Mouse (Mus musculus) CH12.LX (cell line): ENCODE measurements around the gene Rab13. TPM values are rescaled to one million over a fixed set of nuclear protein-coding genes. Genes with fewer than 3 reads are reported as not detected.
A peak's percentile ranks its signal among the peaks of the same experiment; 100 is the strongest.

Experiments
- DNase-seq: peaks from one replicate; pipeline ENCODE4 v3.0.0-alpha.2; 2013; ENCODE audit errors: extremely low read depth
- H3K27ac ChIP-seq: 2 replicates; pipeline ENCODE4 v1.5.1; 2012; ENCODE audit warnings: low read depth, mild to moderate bottlenecking, control low read depth, moderate library complexity; ENCODE audit not compliant: insufficient read depth
- H3K27me3 ChIP-seq: replicated peaks from 2 replicates; pipeline ENCODE3; 2012; ENCODE audit warnings: inconsistent platforms
- H3K36me3 ChIP-seq, 2 experiments: replicated peaks in 1 of 2; 2 replicates each; pipeline versions ENCODE3 to v1.6.1; 2012; ENCODE audit warnings: inconsistent platforms in 1 of 2, low read length in 1 of 2, mild to moderate bottlenecking in 1 of 2, mixed read lengths in 1 of 2, moderate library complexity in 1 of 2; ENCODE audit not compliant: control insufficient read depth in 1 of 2, insufficient read depth in 1 of 2
- H3K4me1 ChIP-seq, 2 experiments: 2 replicates each; pipeline ENCODE4 v1.6.1; 2012; ENCODE audit warnings: inconsistent platforms in 1 of 2, moderate library complexity in 1 of 2; ENCODE audit not compliant: insufficient read depth in 2 of 2, control insufficient read depth in 1 of 2
- H3K4me2 ChIP-seq: 2 replicates; pipeline ENCODE4 v1.6.1; 2012; ENCODE audit warnings: low read depth, mild to moderate bottlenecking, control low read depth; ENCODE audit not compliant: poor library complexity, insufficient read depth, severe bottlenecking
- H3K4me3 ChIP-seq, 3 experiments: fragments of 150-350 bp in 1 of 3; sonication (generic) in 1 of 3; replicated peaks in 1 of 3; 2 replicates each; pipeline versions ENCODE3 to v1.5.1; 2011 to 2012; ENCODE audit warnings: low read depth in 2 of 3, low read length in 2 of 3, mild to moderate bottlenecking in 2 of 3, moderate library complexity in 2 of 3, control low read depth in 1 of 3, improper control_type of control experiment in 1 of 3, inconsistent platforms in 1 of 3, mixed read lengths in 1 of 3; ENCODE audit not compliant: poor library complexity in 1 of 3
- H3K79me2 ChIP-seq: replicated peaks from 2 replicates; pipeline ENCODE4 v1.6.1; 2012; ENCODE audit warnings: mild to moderate bottlenecking, moderate library complexity; ENCODE audit not compliant: control insufficient read depth, poor library complexity, insufficient read depth, severe bottlenecking; ENCODE audit errors: extremely low read depth
- H3K9ac ChIP-seq: 2 replicates; pipeline ENCODE4 v1.6.1; 2012; ENCODE audit warnings: low read depth, mild to moderate bottlenecking, control low read depth, moderate library complexity; ENCODE audit not compliant: insufficient read depth
- H3K9me3 ChIP-seq: replicated peaks from 2 replicates; pipeline ENCODE3; 2012; ENCODE audit warnings: low read length, inconsistent platforms, mixed read lengths
- CHD2 ChIP-seq: IDR thresholded peaks from 2 replicates; pipeline ENCODE4 v1.6.1; 2011; ENCODE audit warnings: low read length, improper control_type of control experiment
- CTCF ChIP-seq, 2 experiments: IDR thresholded peaks in 1 of 2; conservative IDR thresholded peaks in 1 of 2; 2 replicates each; pipeline ENCODE4 v1.5.1; 2011 to 2012; ENCODE audit warnings: low read depth in 2 of 2, low read length in 2 of 2, improper control_type of control experiment in 1 of 2, inconsistent platforms in 1 of 2, mild to moderate bottlenecking in 1 of 2, moderate library complexity in 1 of 2
- EP300 ChIP-seq: IDR thresholded peaks from 2 replicates; pipeline ENCODE4 v1.6.1; 2011; ENCODE audit warnings: low read length, improper control_type of control experiment
- ETS1 ChIP-seq: conservative IDR thresholded peaks from 2 replicates; pipeline ENCODE4 v1.6.1; 2012; ENCODE audit warnings: low read depth, mild to moderate bottlenecking, inconsistent platforms, low read length, improper control_type of control experiment, moderate library complexity
- GABPA ChIP-seq: IDR thresholded peaks from 2 replicates; pipeline ENCODE4 v1.6.1; 2012; ENCODE audit warnings: low read depth, low read length, improper control_type of control experiment, inconsistent platforms; ENCODE audit not compliant: insufficient replicate concordance
- IRF4 ChIP-seq: IDR thresholded peaks from 2 replicates; pipeline ENCODE4 v1.6.1; 2014; ENCODE audit warnings: low read depth, mild to moderate bottlenecking, inconsistent platforms, low read length, improper control_type of control experiment
- MAZ ChIP-seq: IDR thresholded peaks from 2 replicates; pipeline ENCODE4 v1.6.1; 2012; ENCODE audit warnings: low read depth, mild to moderate bottlenecking, inconsistent platforms, low read length, improper control_type of control experiment, moderate library complexity
- MYC ChIP-seq: IDR thresholded peaks from 2 replicates; pipeline ENCODE4 v1.6.1; 2011; ENCODE audit warnings: low read depth, mild to moderate bottlenecking, improper control_type of control experiment, low read length
- NELFE ChIP-seq: IDR thresholded peaks from 2 replicates; pipeline ENCODE4 v1.6.1; 2011; ENCODE audit warnings: low read depth, low read length, improper control_type of control experiment
- NRF1 ChIP-seq: IDR thresholded peaks from 2 replicates; pipeline ENCODE4 v1.6.1; 2014; ENCODE audit warnings: low read depth, mild to moderate bottlenecking, inconsistent platforms, low read length, improper control_type of control experiment, moderate library complexity
- PAX5 ChIP-seq: IDR thresholded peaks from 2 replicates; pipeline ENCODE4 v1.6.1; 2012; ENCODE audit warnings: low read length, inconsistent platforms, mixed read lengths
- POLR2A ChIP-seq: IDR thresholded peaks from 2 replicates; pipeline ENCODE4 v1.6.1; 2011; ENCODE audit warnings: low read depth, mild to moderate bottlenecking, improper control_type of control experiment, low read length
- RAD21 ChIP-seq: IDR thresholded peaks from 2 replicates; pipeline ENCODE4 v1.6.1; 2011; ENCODE audit warnings: low read depth, mild to moderate bottlenecking, low read length, improper control_type of control experiment, moderate library complexity
- SMC3 ChIP-seq: IDR thresholded peaks from 2 replicates; pipeline ENCODE4 v1.6.1; 2011; ENCODE audit warnings: low read depth, low read length, improper control_type of control experiment
- TCF12 ChIP-seq: IDR thresholded peaks from 2 replicates; pipeline ENCODE4 v1.6.1; 2014; ENCODE audit warnings: low read depth, mild to moderate bottlenecking, inconsistent platforms, low read length, improper control_type of control experiment
- USF1 ChIP-seq: IDR thresholded peaks from 2 replicates; pipeline ENCODE4 v1.6.1; 2014; ENCODE audit warnings: low read depth, mild to moderate bottlenecking, inconsistent platforms, low read length, improper control_type of control experiment
- USF2 ChIP-seq: conservative IDR thresholded peaks from 2 replicates; pipeline ENCODE4 v1.6.1; 2011; ENCODE audit warnings: low read depth, low read length, improper control_type of control experiment
- ZKSCAN1 ChIP-seq: IDR thresholded peaks from 2 replicates; pipeline ENCODE4 v1.6.1; 2012; ENCODE audit warnings: low read depth, inconsistent platforms, low read length, improper control_type of control experiment, borderline replicate concordance
- dilution Hi-C: fragments of 300-500 bp; cut with MboI; formaldehyde crosslinking; loops from 2 replicates; pipeline ENCODE4 v1.14.3; 2020; ENCODE audit warnings: low sequenced_read_pairs; ENCODE audit not compliant: extremely low pct_unique_long_range_greater_than_20kb, extremely low pct_ligation_motif_present
- in situ Hi-C: fragments of 300-500 bp; cut with MboI; formaldehyde crosslinking; loops from 3 replicates; pipeline ENCODE4 v1.14.3; 2019; ENCODE audit warnings: low sequenced_read_pairs, low pct_ligation_motif_present, low pct_unique_long_range_greater_than_20kb, mixed read lengths
- polyA plus RNA-seq: library from polyadenylated mRNA; unstranded; fragments of >175 nt; gene quantifications from 2 replicates; pipeline ENCODE4 v1.2.1, GENCODE M21; 2012; ENCODE audit warnings: low read depth; ENCODE audit not compliant: insufficient read length
- total RNA-seq, 2 experiments: library from RNA; depleted of rRNA; stranded (reverse); fragments of 300-350 nt in 1 of 2; fragments of >200 nt in 1 of 2; gene quantifications; 2 replicates each; pipeline ENCODE4 v1.2.3; 2012 to 2014

Gene Rab13
- total and polyA plus RNA-seq, 3 experiments = 0.63 to 3.3 TPM; not detected in 1

DNA sequence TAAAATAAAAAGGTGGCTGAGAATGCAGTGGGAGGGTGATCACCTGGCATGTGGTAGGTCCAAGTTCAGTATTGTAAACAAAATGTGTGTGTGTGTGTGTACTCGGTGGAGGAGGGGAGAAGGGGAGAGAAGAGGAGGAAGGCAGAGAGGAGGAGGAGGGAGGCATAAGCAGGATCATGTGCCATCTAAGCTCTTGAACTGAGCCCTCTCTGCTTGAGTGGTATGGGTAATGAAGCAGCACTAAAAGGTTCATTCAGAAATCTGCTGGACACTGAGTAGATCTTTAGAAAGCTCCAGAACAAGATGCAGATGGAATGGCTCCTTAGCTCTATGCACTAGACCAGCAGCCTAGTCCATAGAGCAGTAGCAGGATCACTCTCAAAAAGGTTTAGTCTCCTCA, 10.6 kb upstream of the Rab13 start:
- H3K9me3 ChIP-seq = no peaks in the 10 kb centered on the region
- H3K79me2 ChIP-seq = no peaks in the 10 kb centered on the region
- H3K27me3 ChIP-seq = no peaks in the 10 kb centered on the region
- H3K4me1 ChIP-seq = peaks cover 5 to 10% of the 10 kb centered on the region in 2 experiments
- TF ChIP-seq SMC3 (no peak), USF2 (no peak), TCF12 (no peak), MYC (no peak), POLR2A (no peak), NRF1 (no peak), PAX5 (no peak), CHD2 (no peak), ZKSCAN1 (no peak), GABPA (no peak), USF1 (no peak), ETS1 (no peak), IRF4 (no peak), NELFE (no peak)
- DNase-seq = no peak
- in situ Hi-C loops (no loop called here), dilution Hi-C loops (no loop called here)
- H3K36me3 ChIP-seq = peaks cover 7 to 22% of the 10 kb centered on the region in 2 experiments
- no peak overlapping the region for H3K9ac ChIP-seq
- H3K4me3 ChIP-seq = no peak overlapping the region
- H3K4me2 ChIP-seq = no peak overlapping the region
- H3K27ac ChIP-seq = no peak overlapping the region

DNA sequence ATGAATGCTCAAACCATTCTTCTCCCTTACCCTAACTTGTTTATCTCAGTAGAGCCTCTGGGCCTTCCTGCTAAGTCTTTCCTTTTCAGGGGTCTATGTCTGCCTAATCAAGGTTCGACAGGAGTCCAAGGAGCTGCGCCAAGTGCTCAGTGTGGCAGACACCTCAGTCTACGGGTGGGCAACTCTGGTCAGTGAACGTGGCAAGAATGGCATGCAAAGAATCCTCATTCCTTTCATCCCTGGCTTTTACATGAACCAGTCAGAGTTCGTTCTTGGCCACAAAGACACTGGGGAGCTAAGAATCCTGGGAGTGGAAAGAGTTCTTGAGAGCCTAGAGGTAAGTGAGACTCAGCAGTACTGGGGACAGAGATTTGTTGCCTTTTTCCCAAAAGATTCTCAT, 9.9 kb upstream of the Rab13 start:
- H3K4me3 ChIP-seq = no peak overlapping the region
- dilution Hi-C loops = no loop called here
- H3K36me3 ChIP-seq = peaks cover 14 to 29% of the 10 kb centered on the region in 2 experiments
- in situ Hi-C loops = no loop called here
- no peaks in the 10 kb centered on the region for H3K79me2 ChIP-seq
- H3K27me3 ChIP-seq = no peaks in the 10 kb centered on the region
- H3K4me1 ChIP-seq = peaks cover 7 to 15% of the 10 kb centered on the region in 2 experiments
- DNase-seq = no peak
- no peak overlapping the region for H3K27ac ChIP-seq
- no peak for TF ChIP-seq SMC3
- TF ChIP-seq EP300 = 0 out of 2 replicates have a peak, but pooled peaks have one; percentile 18
- H3K9ac ChIP-seq = no peak overlapping the region
- no peak overlapping the region for H3K4me2 ChIP-seq
- H3K9me3 ChIP-seq = no peaks in the 10 kb centered on the region

DNA sequence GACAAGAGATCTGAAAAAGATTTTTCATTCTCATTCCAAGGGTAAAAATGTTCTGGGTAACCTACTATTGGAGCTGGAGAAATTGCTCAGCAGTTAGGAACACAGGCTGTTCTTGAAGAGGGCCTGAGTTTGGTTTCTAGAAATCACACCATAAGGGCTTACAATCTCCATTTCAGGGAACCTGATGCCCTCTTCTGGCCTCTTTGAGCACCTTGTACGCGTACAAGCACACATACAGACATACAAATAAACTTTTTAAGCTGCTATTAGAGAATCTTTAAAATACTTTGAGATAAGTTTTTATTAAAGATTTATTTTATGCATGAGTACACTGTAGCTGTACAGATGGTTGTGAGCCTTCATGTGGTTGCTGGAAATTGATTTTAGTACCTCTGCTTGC, 8.9 kb upstream of the Rab13 start:
- in situ Hi-C loops = no loop called here

More for the DNA sequence above, 8.9 kb upstream of the Rab13 start:
- no peaks in the 10 kb centered on the region; the same call in 1 of the 2 replicates for H3K79me2 ChIP-seq
- H3K4me1 ChIP-seq = peaks cover 7 to 20% of the 10 kb centered on the region in 2 experiments
- dilution Hi-C loops = no loop called here
- H3K27ac ChIP-seq = no peak overlapping the region
- no peak for DNase-seq
- H3K9me3 ChIP-seq = no peaks in the 10 kb centered on the region
- no peaks in the 10 kb centered on the region for H3K27me3 ChIP-seq
- H3K4me2 ChIP-seq = no peak overlapping the region
- peaks cover 18 to 38% of the 10 kb centered on the region in 2 experiments for H3K36me3 ChIP-seq
- TF ChIP-seq USF2 = no peak
- TF ChIP-seq USF1 = no peak
- TF ChIP-seq MAZ = no peak
- peak; percentile 26 for TF ChIP-seq SMC3
- peak in 1 of 2 experiments; percentile 56; a peak in 2 of 4 replicates for TF ChIP-seq CTCF (conservative IDR thresholded peaks at IDR 0.05 in 1 of 2, IDR thresholded peaks at IDR 0.05 in 1 of 2; ENCODE audit: low read depth in 2 of 2, low read length in 2 of 2)
- TF ChIP-seq RAD21 = peak; percentile 56
- no peak overlapping the region for H3K9ac ChIP-seq
- no peak overlapping the region for H3K4me3 ChIP-seq
